Mouse (Mus musculus) urinary bladder, postnatal 36 days (tissue): Measurements from ENCODE around the gene Sdr9c7.
A peak's percentile ranks its signal among the peaks of the same experiment; 100 is the strongest.

ENCODE experiments used
- DNase-seq, 2 experiments: peaks; one replicate each; pipeline ENCODE4 v3.0.0; 2022; ENCODE audit warnings: low spot score in 2 of 2, mixed read lengths in 1 of 2

The Sdr9c7 gene

DNA sequence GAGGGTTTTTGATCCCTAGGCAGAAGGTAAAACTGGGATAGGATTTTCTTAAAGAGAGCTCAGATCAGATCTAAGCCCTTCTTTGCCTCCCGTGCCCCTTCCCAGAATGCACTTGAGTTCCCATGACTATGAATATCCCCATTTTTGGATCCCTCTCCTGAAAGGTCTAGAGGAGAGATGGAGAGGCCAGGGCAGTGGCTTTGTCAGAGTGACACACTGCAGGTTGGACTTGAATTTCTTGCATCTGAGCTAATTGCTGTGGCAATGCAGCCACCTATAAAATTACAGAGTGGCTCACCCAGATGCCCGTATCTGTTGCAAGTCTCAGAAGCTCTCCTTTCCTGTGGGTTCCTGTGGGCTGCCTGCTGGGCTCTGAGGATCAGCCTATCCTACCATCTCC, at the start of gene Sdr9c7:
TSS of gene Sdr9c7 (plus strand) at position 301 of the 400 bp plus-strand sequence.
- no peak for DNase-seq

GRCm38 (mm10) chr10:127849628-127850027, 48.7 kb upstream of the Sdr9c7 start, which contains the start of gene Rdh19:
Gene Rdh19, plus strand, starts transcription at chr10:127849928.
- no peak for DNase-seq

DNA sequence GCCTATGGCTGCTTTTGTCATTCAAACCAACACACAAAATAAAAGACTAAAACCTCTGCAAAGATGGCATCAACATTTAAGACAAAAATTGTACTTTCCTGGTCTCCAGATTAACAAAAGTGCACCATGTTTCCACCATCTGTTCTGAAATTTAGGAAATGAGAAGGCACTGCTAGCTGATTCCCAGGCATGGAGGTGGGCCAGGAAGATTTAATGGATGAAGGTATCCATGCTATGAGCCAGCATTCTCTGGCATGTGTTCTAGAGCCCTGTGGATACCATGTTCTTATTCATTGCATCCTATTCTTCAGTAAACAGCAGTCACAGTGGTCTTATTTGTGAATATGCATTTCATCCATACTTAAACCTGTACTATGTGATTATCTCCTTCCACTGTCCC, 41.9 kb upstream of the Sdr9c7 start:
- DNase-seq: no peak

DNA sequence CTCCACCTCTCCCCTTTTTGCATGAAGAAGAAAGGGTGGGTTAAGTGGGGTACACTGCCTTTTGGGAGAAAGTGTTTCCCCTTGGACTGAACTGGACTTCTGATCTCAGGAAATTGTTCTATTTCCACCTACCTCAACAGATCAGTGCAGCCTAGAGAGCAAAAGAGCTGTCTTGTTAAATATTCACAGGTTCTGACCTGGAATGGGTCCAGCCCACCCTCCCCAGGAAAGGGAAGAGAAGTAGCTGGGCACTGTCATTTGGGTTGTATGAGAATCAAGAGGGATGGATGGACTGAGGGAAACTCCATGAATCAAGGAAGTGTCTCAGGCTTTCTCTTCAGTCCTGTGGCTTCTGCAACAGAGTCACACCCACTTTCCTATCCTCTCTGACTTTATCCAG, 33.4 kb upstream of the Sdr9c7 start:
- no peak for DNase-seq

GRCm38 (mm10) chr10:127866232-127866631, 32.1 kb upstream of the Sdr9c7 start, which contains the start of gene Rdh16f2:
Gene Rdh16f2, plus strand, starts transcription at chr10:127866474.
- DNase-seq: no peak

- peak in 1 of 2 experiments; percentile 3 for DNase-seq
Measured at GRCm38 (mm10) chr10:127872484-127872883, 25.8 kb upstream of the Sdr9c7 start.

GRCm38 (mm10) chr10:127877681-127878080, 20.6 kb upstream of the Sdr9c7 start:
- peak; percentile 48 to 59 for DNase-seq

- no peak for DNase-seq
Measured at GRCm38 (mm10) chr10:127878262-127879057, 19.9 kb upstream of the Sdr9c7 start.

GRCm38 (mm10) chr10:127879155-127879688, 19.1 kb upstream of the Sdr9c7 start:
- DNase-seq: peak in 1 of 2 experiments; percentile 38

GRCm38 (mm10) chr10:127881041-127881440, 17.3 kb upstream of the Sdr9c7 start:
- DNase-seq: no peak

GRCm38 (mm10) chr10:127886551-127886950, 11.8 kb upstream of the Sdr9c7 start:
- no peak for DNase-seq

DNA sequence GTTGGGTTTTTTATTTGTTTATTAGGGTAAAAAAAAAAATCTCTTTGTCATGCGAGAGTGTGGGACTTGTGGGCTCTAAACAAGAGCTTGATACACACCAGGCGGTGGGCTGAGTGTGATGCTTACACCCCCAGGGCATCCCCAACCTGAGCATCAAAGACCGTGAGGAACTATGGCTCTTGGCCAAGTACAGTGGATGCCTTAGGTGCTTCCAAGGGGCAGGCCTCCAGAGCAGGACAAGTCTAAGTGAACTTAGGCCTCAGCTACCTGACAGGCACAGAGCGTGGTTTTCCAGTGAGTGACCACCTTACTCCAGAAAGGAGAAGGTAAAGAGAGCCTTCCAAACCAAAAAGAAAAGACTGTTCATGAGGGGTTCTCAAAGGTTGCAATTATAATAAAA, 11.3 kb upstream of the Sdr9c7 start:
- DNase-seq: no peak

GRCm38 (mm10) chr10:127888605-127889004, 9.7 kb upstream of the Sdr9c7 start, which contains the start of gene Rdh7:
Gene Rdh7, minus strand, starts transcription at chr10:127888817.
- DNase-seq: no peak

DNA sequence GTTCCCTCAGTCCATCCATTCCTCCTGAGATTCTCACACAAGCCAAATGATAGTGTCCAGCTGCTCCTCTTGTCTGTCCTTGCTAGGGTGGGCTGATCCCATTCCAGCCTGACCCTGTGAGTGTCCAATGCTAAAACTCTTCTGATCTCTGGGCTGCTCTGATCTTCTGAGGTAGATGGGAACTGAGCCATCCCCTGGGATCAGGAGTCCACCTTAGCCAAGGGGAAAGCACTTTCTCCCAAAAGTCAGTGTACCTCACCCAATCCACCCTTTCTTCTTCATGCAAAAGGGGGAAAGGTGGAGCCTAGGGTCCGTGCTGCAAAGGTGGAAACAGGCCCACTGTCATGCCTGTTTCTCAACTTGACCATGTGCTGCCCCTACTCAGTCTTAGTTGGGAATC, 6.8 kb upstream of the Sdr9c7 start:
- DNase-seq: no peak

DNA sequence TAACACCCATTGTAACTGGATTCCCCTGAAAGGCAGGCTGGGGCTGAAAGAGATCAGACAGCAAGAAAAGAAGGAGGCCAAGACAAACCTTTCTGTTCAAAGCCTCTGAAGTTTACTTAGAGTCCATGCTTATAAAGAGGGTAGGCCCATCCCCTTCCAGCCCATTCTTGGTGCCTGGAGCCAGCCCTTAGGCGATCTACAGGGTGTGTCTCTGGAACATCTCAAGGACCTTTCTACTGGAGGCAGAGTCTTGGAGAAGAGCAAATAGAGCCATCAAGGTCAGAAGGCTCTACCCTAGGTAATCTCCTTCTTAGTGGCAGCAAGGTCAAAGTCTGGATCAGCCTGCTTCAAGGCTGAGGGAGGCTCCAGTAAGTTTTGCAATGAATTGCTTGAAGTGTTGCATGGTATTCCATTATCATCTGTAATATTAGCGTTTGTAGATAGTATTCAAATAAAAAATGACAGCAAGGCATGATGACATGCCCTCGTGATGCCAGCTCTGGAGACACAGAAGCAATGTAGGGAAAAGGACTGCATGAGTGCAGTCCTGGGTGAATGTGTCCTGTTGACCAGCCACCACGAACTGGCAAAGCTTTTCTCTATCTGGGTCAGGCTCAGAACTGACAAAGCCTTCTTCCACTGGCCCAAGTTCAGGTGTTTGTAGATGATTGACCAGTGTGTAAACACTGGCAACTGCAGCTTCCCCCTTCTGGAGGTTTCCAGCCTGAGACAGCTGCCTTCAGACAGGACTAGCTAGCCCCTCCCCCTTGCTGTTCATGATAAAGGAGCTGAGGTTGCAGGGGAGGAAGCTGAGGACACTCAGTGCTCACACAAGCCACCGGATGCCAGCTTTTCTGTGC, 4.9 kb upstream of the Sdr9c7 start:
- DNase-seq: peak; percentile 20 to 24

- no peak for DNase-seq
Measured at GRCm38 (mm10) chr10:127896705-127897104, 1.6 kb upstream of the Sdr9c7 start.

- DNase-seq: no peak
Measured at GRCm38 (mm10) chr10:127897506-127897905, 812 bp upstream of the Sdr9c7 start.

- DNase-seq: no peak
Measured at GRCm38 (mm10) chr10:127899783-127900182, 1.5 kb downstream of the Sdr9c7 start.

DNA sequence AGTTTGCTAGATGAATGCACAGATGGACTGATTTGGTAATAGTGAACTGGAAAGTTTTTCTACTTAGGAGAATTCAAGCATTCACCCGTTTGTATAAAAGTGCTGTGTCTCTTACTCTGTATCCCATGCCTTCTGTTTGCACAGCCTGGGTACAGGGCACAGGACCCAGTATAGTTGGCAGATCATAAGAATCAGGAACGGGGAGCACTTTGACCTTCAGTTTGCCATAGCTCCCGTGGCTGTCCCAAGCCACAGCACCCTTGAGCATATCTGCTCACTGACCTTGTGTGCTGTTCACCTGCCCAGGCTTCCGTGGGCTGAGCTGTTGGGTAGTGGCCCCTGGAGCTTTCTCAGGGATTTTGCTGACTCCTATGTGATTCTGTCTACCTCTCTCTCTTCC, 3.4 kb downstream of the Sdr9c7 start:
- DNase-seq: no peak

- no peak for DNase-seq
Measured at GRCm38 (mm10) chr10:127903116-127903515, 4.8 kb downstream of the Sdr9c7 start.

- DNase-seq: peak; percentile 68 to 73
Measured at GRCm38 (mm10) chr10:127904718-127905446, 6.6 kb downstream of the Sdr9c7 start.
